Mouse (Mus musculus) embryonic facial prominence, embryonic 12.5 days (tissue): ENCODE measurements around the gene Blm. TPM values are rescaled to one million over a fixed set of nuclear protein-coding genes. Genes with fewer than 3 reads are reported as not detected.

Experiments used
- ATAC-seq: fragments of 200-750 bp; cut with Nextera tagmentation; 2 replicates; pipeline ENCODE4 v1.8.0; 2017; ENCODE audit not compliant: insufficient number of reproducible peaks, insufficient read depth, low FRiP score, low TSS enrichment
- H3K27ac ChIP-seq: fragments of 300-500 bp; sonication (generic); 2 replicates; pipeline ENCODE4 v1.5.1; 2016; ENCODE audit warnings: mild to moderate bottlenecking
- H3K27me3 ChIP-seq: fragments of 300-500 bp; sonication (generic); 2 replicates; pipeline ENCODE4 v1.6.1; 2016; ENCODE audit warnings: mild to moderate bottlenecking, moderate library complexity
- H3K36me3 ChIP-seq: fragments of 300-500 bp; sonication (generic); 2 replicates; pipeline ENCODE4 v1.6.1; 2016; ENCODE audit warnings: mild to moderate bottlenecking
- H3K4me1 ChIP-seq: fragments of 300-500 bp; sonication (generic); 2 replicates; pipeline ENCODE4 v1.6.1; 2016
- H3K4me2 ChIP-seq: fragments of 300-500 bp; sonication (generic); replicated peaks from 2 replicates; pipeline ENCODE4 v1.6.1; 2016; ENCODE audit warnings: mild to moderate bottlenecking, moderate library complexity
- H3K4me3 ChIP-seq: fragments of 300-500 bp; sonication (generic); 2 replicates; pipeline ENCODE4 v1.5.1; 2016; ENCODE audit warnings: mild to moderate bottlenecking
- H3K9ac ChIP-seq: fragments of 300-500 bp; sonication (generic); 2 replicates; pipeline ENCODE4 v1.6.1; 2016; ENCODE audit warnings: mild to moderate bottlenecking, moderate library complexity
- H3K9me3 ChIP-seq: fragments of 300-500 bp; sonication (generic); 2 replicates; pipeline ENCODE4 v1.6.1; 2016; ENCODE audit warnings: mild to moderate bottlenecking, moderate library complexity
- WGBS: fragments of 180-500 bp; shearing (Covaris S2); methylation state at CpG from one replicate; pipeline ENCODE4 v1.1.7; 2016; 5-methylcytosine and 5-hydroxymethylcytosine counted together
- polyA plus RNA-seq: library from polyadenylated mRNA; unstranded; fragments of >200 nt; fragmentation: Nextera tagmentation; extraction: Ambion mirVana; gene quantifications from 2 replicates; pipeline ENCODE4 v1.2.1, GENCODE M21; 2016

Blm gene
- polyA plus RNA-seq, 1 experiment from 2014 or later, result 37.6 TPM

DNA sequence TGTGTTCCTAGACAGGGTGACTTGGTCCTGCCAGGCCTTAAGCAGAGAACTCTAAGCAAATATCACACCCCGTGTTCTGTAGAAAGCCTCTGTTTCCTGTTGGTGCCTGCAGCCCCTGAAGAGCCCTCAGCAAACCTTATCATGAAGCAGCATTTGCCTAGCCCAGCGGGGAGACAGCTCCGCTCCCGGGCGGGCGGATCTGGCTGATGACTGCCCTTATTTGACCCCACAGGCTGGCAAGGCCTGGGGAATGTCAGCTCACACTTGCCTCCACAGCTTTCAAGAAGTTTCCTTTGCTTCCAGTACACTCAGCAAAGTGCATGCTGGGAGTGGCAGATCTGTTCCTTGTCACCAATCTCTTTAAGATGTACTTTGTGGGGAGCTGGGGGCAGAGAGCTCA, 89.4 kb downstream of the Blm start:
- ATAC-seq, result no peak
- H3K27me3 ChIP-seq, result no peaks in the 10 kb centered on the region
- no peaks in the 10 kb centered on the region for H3K9me3 ChIP-seq
- H3K36me3 ChIP-seq, result no peaks in the 10 kb centered on the region
- no peak overlapping the region for H3K27ac ChIP-seq
- H3K9ac ChIP-seq, result no peak overlapping the region
- H3K4me2 ChIP-seq, result no peak overlapping the region
- peaks cover 20% of the 10 kb centered on the region for H3K4me1 ChIP-seq
- H3K4me3 ChIP-seq, result no peak overlapping the region
- WGBS, result 26% methylated on average over 6 of the region's 6 CpGs

DNA sequence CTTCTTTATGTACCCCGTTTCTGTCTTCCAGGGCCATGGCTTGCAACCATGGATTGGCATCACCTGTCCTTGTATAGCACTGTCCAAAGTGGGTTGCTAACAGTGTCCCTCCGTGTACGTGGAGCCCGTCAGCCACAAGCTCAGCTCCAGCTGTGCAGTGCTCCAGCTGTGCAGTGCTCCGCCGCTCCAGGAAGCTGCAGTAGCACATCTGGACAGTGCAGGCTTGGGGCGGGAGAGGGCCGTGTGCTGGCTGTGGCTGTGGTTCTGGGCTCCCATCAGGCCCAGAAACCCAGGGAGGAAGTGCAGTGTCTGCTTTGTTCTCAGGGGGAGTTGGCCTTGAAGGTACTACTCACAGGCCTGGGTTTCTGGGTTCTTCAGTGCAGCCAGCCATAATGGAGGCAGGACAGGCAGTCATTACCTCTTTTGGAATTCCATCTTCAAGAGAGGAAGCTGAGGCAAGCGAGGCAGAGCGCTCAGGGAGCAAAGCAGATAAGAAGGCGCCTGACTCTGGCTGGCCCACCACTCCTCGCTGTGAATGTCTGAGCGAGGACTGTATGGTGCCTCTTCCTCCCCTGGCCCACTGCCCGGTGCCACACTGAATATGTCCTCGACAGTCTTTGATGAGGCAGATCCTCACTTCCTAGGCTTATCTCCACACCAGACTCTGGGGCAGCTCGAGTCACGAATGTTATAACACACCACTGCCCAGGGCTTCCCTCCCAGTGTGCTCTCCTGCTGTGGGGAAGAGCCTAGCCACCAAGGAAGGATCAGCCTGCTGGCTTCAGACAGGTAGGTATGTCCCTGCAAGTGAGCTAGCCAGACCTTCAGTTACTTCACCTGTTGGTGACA, 90.3 kb downstream of the Blm start:
- no peaks in the 10 kb centered on the region for H3K27me3 ChIP-seq
- H3K36me3 ChIP-seq, result no peaks in the 10 kb centered on the region
- H3K4me3 ChIP-seq, result no peak overlapping the region
- peak; percentile 64; the same call in 1 of the 2 replicates for ATAC-seq
- H3K9me3 ChIP-seq, result no peaks in the 10 kb centered on the region
- H3K9ac ChIP-seq, result no peak overlapping the region
- H3K4me1 ChIP-seq, result peaks cover 20% of the 10 kb centered on the region
- 70% methylated on average over 17 of the region's 17 CpGs for WGBS
- no peak overlapping the region for H3K4me2 ChIP-seq
- H3K27ac ChIP-seq, result no peak overlapping the region

DNA sequence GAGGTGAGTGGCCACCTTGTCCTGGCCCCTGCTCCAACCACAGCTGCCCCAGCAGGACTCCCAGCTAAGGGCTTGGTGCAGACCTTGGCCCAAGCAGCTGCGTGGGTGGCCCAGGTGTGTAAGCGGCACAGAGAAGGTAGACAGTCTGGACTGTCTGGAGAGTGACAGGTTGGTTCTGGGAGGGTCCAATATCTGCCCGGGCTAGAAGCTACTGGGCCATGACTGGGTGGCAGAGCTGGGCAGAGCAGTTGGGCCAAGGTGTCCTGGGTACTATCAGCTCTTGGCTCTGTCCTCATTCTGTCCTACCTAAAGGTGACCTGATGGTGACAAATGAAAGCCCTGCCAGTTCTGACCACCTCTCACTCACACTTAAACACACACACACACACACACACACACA, 91.8 kb downstream of the Blm start:
- H3K27me3 ChIP-seq, result no peaks in the 10 kb centered on the region
- no peak overlapping the region for H3K27ac ChIP-seq
- no peaks in the 10 kb centered on the region for H3K9me3 ChIP-seq
- no peak overlapping the region for H3K4me3 ChIP-seq
- H3K4me1 ChIP-seq, result peaks cover 28% of the 10 kb centered on the region
- WGBS, result 79% methylated on average over 3 of the region's 3 CpGs
- H3K36me3 ChIP-seq, result no peaks in the 10 kb centered on the region
- no peak for ATAC-seq
- H3K9ac ChIP-seq, result no peak overlapping the region
- H3K4me2 ChIP-seq, result no peak overlapping the region

DNA sequence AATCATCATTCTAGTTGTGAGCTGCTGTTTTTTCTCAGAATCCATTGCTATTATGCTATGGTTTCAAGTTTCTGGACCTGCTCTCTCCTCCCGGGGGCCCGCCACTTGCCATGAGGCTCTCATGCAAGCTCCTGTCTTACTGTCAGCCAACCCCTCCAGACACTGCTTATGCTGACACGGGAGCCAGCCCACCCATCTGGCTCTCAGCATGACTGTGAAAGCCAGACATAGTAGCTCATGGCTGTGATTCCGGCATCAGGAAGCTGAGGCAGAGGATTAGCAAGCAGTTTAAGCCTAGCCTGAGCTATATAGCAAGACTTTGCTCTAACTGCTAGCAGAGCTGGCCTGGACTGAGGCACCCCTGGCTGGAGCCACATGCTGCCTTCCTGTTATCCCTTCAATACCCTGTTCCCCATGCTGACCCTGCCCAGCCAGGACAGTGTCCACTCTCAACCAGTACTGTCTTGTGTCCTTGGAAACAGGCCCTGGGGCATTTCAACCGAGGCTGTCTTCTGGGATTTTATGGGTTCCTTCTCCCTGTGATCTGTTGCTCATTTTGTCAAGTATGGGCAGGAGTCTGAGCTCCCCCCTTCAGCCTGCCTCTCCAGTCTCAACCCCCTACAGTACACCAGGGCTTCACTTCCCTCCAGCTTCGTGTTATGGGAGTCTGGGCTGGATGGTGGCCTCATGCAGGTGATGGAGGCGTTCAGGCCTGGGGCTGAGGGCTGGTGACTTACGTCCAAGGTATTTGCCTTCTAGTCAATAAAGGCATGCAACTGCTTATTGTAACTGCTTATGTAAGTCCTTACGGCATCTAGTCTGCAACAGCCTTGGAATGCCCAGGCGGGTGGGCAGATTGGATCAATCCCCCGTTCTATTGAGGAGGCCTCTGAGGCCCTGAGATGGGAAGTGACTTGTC, 92.7 kb downstream of the Blm start:
- H3K27ac ChIP-seq, result 0 out of 2 replicates have a peak overlapping the region, but pooled peaks have one; percentile 24
- H3K4me3 ChIP-seq, result no peak overlapping the region
- no peak overlapping the region; the same call in 1 of the 2 replicates for H3K9ac ChIP-seq
- peaks cover 28% of the 10 kb centered on the region for H3K4me1 ChIP-seq
- 45% methylated on average over 11 of the region's 11 CpGs for WGBS
- H3K4me2 ChIP-seq, result no peak overlapping the region
- H3K9me3 ChIP-seq, result no peaks in the 10 kb centered on the region
- H3K36me3 ChIP-seq, result no peaks in the 10 kb centered on the region
- no peak for ATAC-seq
- no peaks in the 10 kb centered on the region for H3K27me3 ChIP-seq

DNA sequence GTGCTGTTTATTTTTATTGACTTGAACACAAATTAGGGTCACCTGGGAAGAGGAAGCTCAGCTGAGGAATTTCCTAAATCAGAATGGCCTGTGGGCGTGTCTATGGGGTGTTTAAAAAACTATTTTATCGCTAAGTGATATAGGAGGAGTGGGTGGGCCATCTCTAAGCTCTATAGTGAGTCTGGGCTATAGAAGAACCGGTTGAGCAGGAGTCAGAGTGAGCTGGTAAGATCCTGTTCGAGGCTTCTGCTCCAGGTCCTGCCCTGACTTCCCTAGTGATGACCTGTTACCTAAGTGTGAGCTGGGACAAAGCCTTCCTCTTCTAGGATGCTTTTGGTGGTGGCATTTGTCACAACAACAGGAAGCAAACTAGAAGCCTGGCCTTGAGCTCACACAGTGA, 94.2 kb downstream of the Blm start:
- Histone ChIP-seq H3K4me1 (peaks cover 28% of the 10 kb centered on the region), H3K27ac (no peak overlapping the region), H3K27me3 (no peaks in the 10 kb centered on the region), H3K9me3 (no peaks in the 10 kb centered on the region), H3K36me3 (no peaks in the 10 kb centered on the region), H3K4me3 (no peak overlapping the region), H3K4me2 (no peak overlapping the region), H3K9ac (no peak overlapping the region)
- ATAC-seq, result no peak
- 56% methylated on average over 4 of the region's 4 CpGs for WGBS

DNA sequence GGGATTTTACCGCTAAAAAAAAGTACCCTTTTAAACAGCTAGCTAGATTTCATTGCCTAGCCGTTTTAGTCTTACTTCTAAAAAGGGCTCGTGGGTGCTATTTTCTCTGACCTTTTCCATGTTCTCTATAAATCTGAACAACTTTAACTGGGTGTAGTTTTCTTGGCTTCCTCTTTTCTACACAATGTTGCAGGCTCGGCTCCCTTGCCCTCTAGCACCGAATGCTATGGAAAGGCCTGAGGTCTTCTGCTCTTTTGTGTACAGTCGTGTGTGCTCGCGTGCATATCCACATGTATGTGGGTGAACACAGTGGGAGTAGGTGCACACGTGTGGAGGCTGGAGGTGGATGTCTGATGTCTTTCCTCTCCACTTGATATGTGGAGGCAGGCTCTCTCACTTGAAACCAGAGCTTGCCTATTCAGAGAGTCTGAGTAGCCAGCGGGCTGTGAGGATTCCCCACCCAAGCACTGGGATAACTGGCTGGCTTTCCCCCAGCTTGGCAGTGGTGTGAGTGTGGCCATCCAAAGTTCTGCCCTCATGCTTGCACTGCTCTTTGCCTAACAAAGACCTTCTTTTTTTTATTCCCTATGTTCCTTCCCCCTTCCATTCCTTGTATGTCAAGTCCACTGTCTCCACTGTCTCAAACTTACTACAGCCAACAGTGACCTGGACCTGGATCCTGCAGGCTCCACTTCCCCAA, 95.0 kb downstream of the Blm start:
- peaks cover 25% of the 10 kb centered on the region for H3K4me1 ChIP-seq
- H3K9ac ChIP-seq, result no peak overlapping the region
- no peak overlapping the region for H3K4me2 ChIP-seq
- H3K9me3 ChIP-seq, result no peaks in the 10 kb centered on the region
- H3K27ac ChIP-seq, result 0 out of 2 replicates have a peak overlapping the region, but pooled peaks have one; percentile 46
- 75% methylated on average over 10 of the region's 10 CpGs for WGBS
- H3K4me3 ChIP-seq, result no peak overlapping the region
- H3K36me3 ChIP-seq, result no peaks in the 10 kb centered on the region
- ATAC-seq, result no peak
- no peaks in the 10 kb centered on the region for H3K27me3 ChIP-seq

DNA sequence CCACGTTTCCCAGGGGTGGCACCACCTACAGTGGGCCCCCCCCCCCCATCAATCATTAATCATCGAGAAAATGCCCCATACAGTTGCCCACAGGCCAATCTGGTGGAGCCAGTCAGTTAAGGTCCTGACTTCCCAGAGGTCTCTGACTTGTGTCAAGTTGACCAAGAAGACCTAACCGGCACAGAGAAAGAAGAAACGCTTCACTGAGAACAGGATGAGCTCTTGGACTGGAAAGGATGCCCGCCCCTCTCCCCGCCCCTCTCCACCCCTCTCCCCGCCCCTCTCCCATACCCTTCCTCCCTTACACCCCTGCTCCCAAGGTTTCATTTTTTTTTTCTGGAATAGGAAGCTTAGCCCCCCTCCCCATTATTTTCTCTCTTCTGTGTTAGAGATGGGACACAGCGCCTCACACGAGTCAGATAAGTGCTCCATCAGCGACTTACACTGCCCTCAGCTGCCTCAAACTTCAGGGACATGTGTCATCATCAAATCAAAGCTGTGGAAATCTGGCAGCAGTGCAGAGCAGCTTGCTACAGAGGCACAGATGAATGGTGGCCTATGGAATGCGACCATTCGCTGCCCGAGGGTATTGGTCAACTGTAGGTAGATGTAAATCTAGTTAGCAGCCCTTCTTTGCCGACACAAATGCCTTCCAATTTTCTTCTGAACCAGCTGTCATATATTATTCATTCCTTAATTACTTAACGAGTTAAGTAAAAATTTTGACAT, 95.7 kb downstream of the Blm start:
- H3K27me3 ChIP-seq, result no peaks in the 10 kb centered on the region
- H3K9me3 ChIP-seq, result no peaks in the 10 kb centered on the region
- no peak; the same call in 1 of the 2 replicates for ATAC-seq
- H3K27ac ChIP-seq, result 0 out of 2 replicates have a peak overlapping the region, but pooled peaks have one; percentile 36
- H3K4me3 ChIP-seq, result no peak overlapping the region
- peaks cover 25% of the 10 kb centered on the region for H3K4me1 ChIP-seq
- no peak overlapping the region for H3K9ac ChIP-seq
- WGBS, result 28% methylated on average over 15 of the region's 15 CpGs
- no peaks in the 10 kb centered on the region for H3K36me3 ChIP-seq
- H3K4me2 ChIP-seq, result peak overlapping the region; percentile 22

DNA sequence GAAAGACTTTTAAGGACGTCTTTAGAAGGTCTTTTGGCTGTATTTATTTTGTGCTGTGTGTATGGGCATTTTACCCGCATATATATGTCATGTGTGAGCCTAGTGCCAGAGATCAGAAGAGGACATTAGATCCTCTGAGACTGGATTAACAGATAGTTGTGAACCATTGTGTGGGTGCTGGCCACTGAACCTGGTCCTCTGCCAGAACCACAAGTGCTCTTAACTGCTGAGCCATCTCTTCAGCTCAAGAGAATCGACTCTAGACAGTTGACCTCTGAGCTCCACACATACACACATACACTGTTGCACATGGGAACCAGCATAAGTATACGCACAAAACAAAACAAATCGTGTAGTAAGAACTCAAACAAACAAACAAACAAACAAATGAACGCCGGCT, 98.3 kb downstream of the Blm start:
- no peak overlapping the region for H3K27ac ChIP-seq
- no peaks in the 10 kb centered on the region for H3K27me3 ChIP-seq
- ATAC-seq, result no peak
- no peak overlapping the region for H3K4me3 ChIP-seq
- H3K9ac ChIP-seq, result no peak overlapping the region
- no peaks in the 10 kb centered on the region for H3K36me3 ChIP-seq
- no peaks in the 10 kb centered on the region for H3K9me3 ChIP-seq
- H3K4me1 ChIP-seq, result peaks cover 8% of the 10 kb centered on the region
- H3K4me2 ChIP-seq, result no peak overlapping the region
- 85% methylated on average over 7 of the region's 7 CpGs for WGBS

DNA sequence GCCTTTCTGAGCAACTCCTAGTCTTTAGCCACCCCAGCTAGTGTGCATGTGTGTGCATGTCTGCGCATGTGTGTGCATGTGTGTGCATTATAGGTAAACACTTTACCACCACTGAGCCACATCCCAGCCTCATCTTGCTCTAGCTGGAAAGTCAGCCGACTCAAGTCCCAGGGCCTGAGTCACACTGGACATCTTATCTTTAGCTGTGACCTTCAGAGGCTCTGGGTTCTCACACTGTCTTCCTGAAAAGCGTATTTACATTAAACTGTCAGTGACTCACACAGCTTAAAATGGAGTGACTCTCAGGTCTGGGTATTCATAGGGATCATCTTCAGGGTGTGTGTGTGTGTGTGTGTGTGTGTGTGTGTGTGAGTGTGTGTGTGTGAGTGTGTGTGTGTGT, 99.3 kb downstream of the Blm start:
- Histone ChIP-seq H3K4me3 (no peak overlapping the region), H3K4me1 (peaks cover 8% of the 10 kb centered on the region), H3K27ac (no peak overlapping the region), H3K27me3 (no peaks in the 10 kb centered on the region), H3K9me3 (no peaks in the 10 kb centered on the region), H3K36me3 (no peaks in the 10 kb centered on the region), H3K9ac (no peak overlapping the region), H3K4me2 (no peak overlapping the region)
- ATAC-seq, result no peak
- WGBS, result 79% methylated on average over 3 of the region's 3 CpGs

DNA sequence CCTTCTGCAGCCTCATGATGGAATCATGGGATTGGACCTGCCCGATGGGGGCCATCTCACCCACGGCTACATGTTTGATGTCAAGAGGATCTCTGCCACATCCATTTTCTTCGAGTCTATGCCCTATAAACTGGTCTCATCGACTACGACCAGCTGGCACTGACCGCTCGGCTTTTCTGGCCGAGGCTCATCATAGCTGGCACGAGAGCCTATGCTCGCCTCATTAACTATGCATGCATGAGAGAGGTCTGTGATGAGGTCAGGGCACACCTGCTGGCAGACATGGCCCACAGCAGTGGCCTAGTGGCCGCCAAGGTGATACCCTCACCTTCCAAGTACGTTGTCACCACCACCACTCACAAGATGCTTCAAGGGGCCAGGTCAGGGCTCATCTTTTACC, 105.3 kb downstream of the Blm start:
- Histone ChIP-seq H3K4me3 (no peak overlapping the region), H3K4me1 (no peaks in the 10 kb centered on the region), H3K4me2 (no peak overlapping the region), H3K36me3 (no peaks in the 10 kb centered on the region), H3K9me3 (no peaks in the 10 kb centered on the region), H3K9ac (no peak overlapping the region), H3K27ac (no peak overlapping the region), H3K27me3 (no peaks in the 10 kb centered on the region)
- 93% methylated on average over 12 of the region's 12 CpGs for WGBS
- no peak for ATAC-seq

DNA sequence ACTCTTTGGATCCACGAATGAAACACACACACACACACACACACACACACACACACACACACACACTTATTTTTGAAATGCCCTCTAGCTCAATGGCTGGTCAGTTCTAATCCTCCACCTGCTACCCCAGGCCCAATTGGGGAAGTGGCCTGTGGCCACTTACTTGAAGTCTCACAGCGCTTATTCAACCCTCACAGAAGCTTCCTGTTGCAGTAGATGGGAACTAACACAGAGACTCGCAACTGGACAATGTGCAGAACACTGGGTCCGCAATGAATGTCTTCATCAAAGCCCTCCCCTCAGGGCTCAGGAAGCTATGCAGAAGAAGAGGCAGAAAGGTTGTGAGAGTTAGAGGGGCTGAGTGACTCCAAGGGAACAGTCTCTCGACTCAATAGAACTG, 107.2 kb downstream of the Blm start:
- Histone ChIP-seq H3K4me1 (0 out of 2 replicates have a peak, but pooled peaks cover 4% of the 10 kb centered on the region), H3K9ac (no peak overlapping the region), H3K27me3 (no peaks in the 10 kb centered on the region), H3K4me2 (no peak overlapping the region), H3K9me3 (no peaks in the 10 kb centered on the region), H3K36me3 (no peaks in the 10 kb centered on the region), H3K27ac (no peak overlapping the region), H3K4me3 (no peak overlapping the region)
- no peak for ATAC-seq
- WGBS, result 80% methylated on average over 5 of the region's 5 CpGs
